Mouse (Mus musculus) CH12.LX (cell line): ENCODE results near the gene Opn4.

Experiments used
- JUND ChIP-seq: conservative IDR thresholded peaks from 2 replicates; pipeline ENCODE4 v1.6.1; 2011; ENCODE audit warnings: low read depth, low read length, improper control_type of control experiment
- SMC3 ChIP-seq: IDR thresholded peaks from 2 replicates; pipeline ENCODE4 v1.6.1; 2011; ENCODE audit warnings: low read depth, low read length, improper control_type of control experiment
- UBTF ChIP-seq: IDR thresholded peaks from 2 replicates; pipeline ENCODE4 v1.6.1; 2012; ENCODE audit warnings: low read depth, mild to moderate bottlenecking, inconsistent platforms, low read length, improper control_type of control experiment, moderate library complexity
- ZC3H11A ChIP-seq: IDR thresholded peaks from 2 replicates; pipeline ENCODE4 v1.6.1; 2012; ENCODE audit warnings: low read depth, mild to moderate bottlenecking, inconsistent platforms, low read length, improper control_type of control experiment
- ZNF384 ChIP-seq: IDR thresholded peaks from 2 replicates; pipeline ENCODE4 v1.6.1; 2012; ENCODE audit warnings: low read depth, low read length, improper control_type of control experiment, inconsistent platforms

DNA sequence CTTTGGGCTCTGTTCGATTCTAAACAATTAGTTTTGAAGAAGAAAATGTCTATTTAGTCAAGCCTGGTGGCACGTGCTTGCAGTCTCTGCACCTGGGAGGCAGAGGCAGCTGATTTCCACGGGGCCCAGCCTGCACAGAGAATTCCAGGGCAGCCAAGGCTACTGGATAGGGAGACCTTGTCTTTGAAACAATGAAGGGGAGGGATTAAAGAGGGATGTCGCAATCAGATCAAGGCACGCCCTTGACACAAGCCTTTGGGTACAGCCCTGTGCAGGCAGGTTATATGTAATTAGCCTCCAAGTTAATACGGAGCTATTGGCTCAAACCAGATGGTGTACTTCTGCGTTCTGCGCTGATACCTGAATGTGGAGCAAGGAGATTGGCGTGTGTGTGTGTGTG is 18.9 kb upstream of the Opn4 start:
- TF ChIP-seq UBTF (no peak), JUND (no peak), ZC3H11A (no peak), ZNF384 (no peak), SMC3 (no peak)
